Mouse (Mus musculus): ENCODE measurements around the gene Pigb.
"Not testable (repeated sequence)": the region's sequence is repeated elsewhere in the genome, so short reads cannot be mapped to it uniquely, and the experiment has no call there.

The Pigb gene

GRCm38 (mm10) chr9:73040080-73040479 lies at the start of gene Pigb:
Gene Pigb, minus strand, starts transcription at chr9:73040378.
- no peak for DNase-seq

GRCm38 (mm10) chr9:73089222-73089920 lies 49.2 kb upstream of the Pigb start:
- peak in 1 of 2 experiments; percentile 6 for DNase-seq

- no peak for DNase-seq
Observed at GRCm38 (mm10) chr9:73087581-73087980, 47.4 kb upstream of the Pigb start.

- DNase-seq, result peak in 1 of 2 experiments; percentile 40
Observed at GRCm38 (mm10) chr9:73087121-73087520, 46.9 kb upstream of the Pigb start.

- no peak for DNase-seq
Observed at GRCm38 (mm10) chr9:73085845-73086244, 45.7 kb upstream of the Pigb start.

- DNase-seq, result peak; percentile 69
Observed at GRCm38 (mm10) chr9:73083956-73084355, 43.8 kb upstream of the Pigb start.

GRCm38 (mm10) chr9:73082291-73083000 lies 42.3 kb upstream of the Pigb start:
- DNase-seq, result peak; percentile 85 to 89

- peak in 1 of 2 experiments; percentile 15 for DNase-seq
Observed at GRCm38 (mm10) chr9:73079801-73080325, 39.7 kb upstream of the Pigb start.

- not testable (repeated sequence) for DNase-seq
Observed at GRCm38 (mm10) chr9:73079349-73079748, 39.2 kb upstream of the Pigb start.

GRCm38 (mm10) chr9:73073169-73073568 lies 33.0 kb upstream of the Pigb start:
- no peak for DNase-seq

- DNase-seq, result no peak
Observed at GRCm38 (mm10) chr9:73072426-73072825, 32.2 kb upstream of the Pigb start.

GRCm38 (mm10) chr9:73070971-73071659 lies 30.9 kb upstream of the Pigb start:
- no peak for DNase-seq

GRCm38 (mm10) chr9:73068688-73069087 lies 28.5 kb upstream of the Pigb start:
- no peak for DNase-seq

GRCm38 (mm10) chr9:73068230-73068679 lies 28.1 kb upstream of the Pigb start:
- no peak for DNase-seq

GRCm38 (mm10) chr9:73067086-73067485 lies 26.9 kb upstream of the Pigb start:
- DNase-seq, result no peak

- DNase-seq, result peak; percentile 35 to 38
Observed at GRCm38 (mm10) chr9:73063621-73064290, 23.6 kb upstream of the Pigb start.

GRCm38 (mm10) chr9:73059224-73059623 lies 19.0 kb upstream of the Pigb start:
- DNase-seq, result no peak

- DNase-seq, result no peak
Observed at GRCm38 (mm10) chr9:73055441-73055911, 15.3 kb upstream of the Pigb start.

GRCm38 (mm10) chr9:73050606-73051005 lies 10.4 kb upstream of the Pigb start:
- no peak for DNase-seq

- no peak for DNase-seq
Observed at GRCm38 (mm10) chr9:73049833-73050232, 9.7 kb upstream of the Pigb start.

- no peak for DNase-seq
Observed at GRCm38 (mm10) chr9:73048927-73049326, 8.7 kb upstream of the Pigb start.

GRCm38 (mm10) chr9:73047906-73048305 lies 7.7 kb upstream of the Pigb start:
- no peak for DNase-seq

- no peak for DNase-seq
Observed at GRCm38 (mm10) chr9:73045711-73046110, 5.5 kb upstream of the Pigb start.

Measured in cerebellum, postnatal 10 days (tissue).